Mouse (Mus musculus): Measurements from ENCODE around the gene Vsx1.

- TF ChIP-seq POLR2A (IDR thresholded peaks at IDR 0.05; ENCODE audit: control insufficient read depth, low read depth, low read length) (no peak), CTCF (IDR thresholded peaks at IDR 0.05; ENCODE audit: control insufficient read depth, insufficient read depth, insufficient replicate concordance, low read depth, low read length) (no peak)
Measured at GRCm38 (mm10) chr2:150643166-150643565, 46.0 kb downstream of the Vsx1 start.

Data from testis, adult 2 months (tissue).